Mouse (Mus musculus): ENCODE measurements at regions not wholly inside any gene's neighbourhood (a gene's known extent, or its start where the extent isn't known, plus 50 kb on each side); places are given as distances from the start of the nearest gene placed in this dataset.

DNA sequence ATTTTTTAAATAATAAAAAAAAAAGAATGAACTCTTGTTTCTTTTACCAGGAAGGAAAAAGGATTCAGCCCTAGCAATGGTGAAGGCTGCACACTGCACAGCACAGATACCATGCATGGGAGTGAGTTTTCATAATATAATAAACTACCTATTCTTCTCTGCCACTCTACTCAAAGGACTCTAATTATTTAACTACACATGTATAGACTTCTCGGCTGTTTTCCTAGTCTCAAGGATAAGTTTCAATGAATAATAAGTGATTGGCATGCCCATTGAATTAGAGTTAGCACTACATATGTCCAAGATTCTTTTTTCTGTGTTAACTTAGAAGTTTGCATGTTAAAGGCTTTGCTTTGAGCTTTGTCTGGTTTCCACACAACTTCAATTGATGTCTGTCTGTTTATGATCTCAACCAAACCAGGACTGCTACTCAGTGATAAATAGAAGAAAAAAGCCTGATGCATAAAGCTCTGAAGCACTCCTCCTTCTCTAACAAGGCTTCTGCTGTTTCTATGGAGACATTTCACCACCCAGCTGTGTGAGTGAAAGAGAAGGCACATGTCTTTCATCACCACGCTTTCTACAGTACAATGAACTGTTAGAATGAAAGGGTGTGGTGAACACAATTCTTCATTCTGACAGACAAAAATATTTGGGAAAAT lies 444.8 kb downstream of the Gm9008 start:
- no peak for TF ChIP-seq POLR2A (IDR thresholded peaks at IDR 0.05; ENCODE audit: borderline replicate concordance, extremely low read depth, insufficient read depth, insufficient read length, poor library complexity, severe bottlenecking)
- TF ChIP-seq CTCF (IDR thresholded peaks at IDR 0.05; ENCODE audit: borderline replicate concordance, extremely low read depth, insufficient read depth, insufficient read length): no peak

All from brain, embryonic 14.5 days (tissue).